Mouse (Mus musculus): ENCODE results near the gene Grem2. TPM values are rescaled to one million over a fixed set of nuclear protein-coding genes. Genes with fewer than 3 reads are reported as not detected.

Grem2 gene
- 6.6 and 8.7 TPM in 2 replicates for polyA plus RNA-seq (2012; rRNA removed)

- WGBS, result 8% methylated on average over 30 of the region's 30 CpGs
- DNase-seq (ENCODE audit: low read depth, low spot score), result no peak
Observed at GRCm38 (mm10) chr1:174921298-174921955, at the start of gene Grem2. Gene Grem2, minus strand, starts transcription at chr1:174921819.

- DNase-seq (ENCODE audit: low read depth, low spot score), result no peak
- WGBS, result 89% methylated on average over 3 of the region's 3 CpGs
Observed at GRCm38 (mm10) chr1:174959837-174960236, 38.2 kb upstream of the Grem2 start.

- DNase-seq (ENCODE audit: low read depth, low spot score), result no peak
- WGBS, result 62% methylated on average over 3 of the region's 3 CpGs
Observed at GRCm38 (mm10) chr1:174931003-174931619, 9.5 kb upstream of the Grem2 start.

GRCm38 (mm10) chr1:174929459-174930181 lies 8.0 kb upstream of the Grem2 start:
- 80% methylated on average over 7 of the region's 7 CpGs for WGBS
- DNase-seq (ENCODE audit: low read depth, low spot score), result no peak

GRCm38 (mm10) chr1:174918949-174919348 lies 2.7 kb downstream of the Grem2 start:
- WGBS, result 94% methylated on average over 4 of the region's 4 CpGs
- no peak for DNase-seq (ENCODE audit: low read depth, low spot score)

GRCm38 (mm10) chr1:174918236-174918870 lies 3.3 kb downstream of the Grem2 start:
- DNase-seq (ENCODE audit: low read depth, low spot score), result no peak
- 71% methylated on average over 5 of the region's 5 CpGs for WGBS

GRCm38 (mm10) chr1:174909834-174910233 lies 11.8 kb downstream of the Grem2 start:
- DNase-seq (ENCODE audit: low read depth, low spot score), result no peak
- 82% methylated on average over 3 of the region's 3 CpGs for WGBS

- DNase-seq (ENCODE audit: low read depth, low spot score), result no peak
- 79% methylated on average over 5 of the region's 5 CpGs for WGBS
Observed at GRCm38 (mm10) chr1:174908232-174908631, 13.4 kb downstream of the Grem2 start.

- 49% methylated on average over 5 of the region's 5 CpGs for WGBS
- no peak for DNase-seq (ENCODE audit: low read depth, low spot score)
Observed at GRCm38 (mm10) chr1:174907637-174908036, 14.0 kb downstream of the Grem2 start.

GRCm38 (mm10) chr1:174902755-174903154 lies 18.9 kb downstream of the Grem2 start:
- WGBS, result 74% methylated on average over 1 of the region's 1 CpGs

GRCm38 (mm10) chr1:174892471-174892870 lies 29.1 kb downstream of the Grem2 start:
- WGBS, result 84% methylated on average over 7 of the region's 7 CpGs
- DNase-seq (ENCODE audit: low read depth, low spot score), result no peak

More at GRCm38 (mm10) chr1:174902755-174903154, 18.9 kb downstream of the Grem2 start:
- DNase-seq (ENCODE audit: low read depth, low spot score), result no peak

- WGBS, result 68% methylated on average over 14 of the region's 14 CpGs
- no peak for DNase-seq (ENCODE audit: low read depth, low spot score)
Observed at GRCm38 (mm10) chr1:174888684-174889405, 32.8 kb downstream of the Grem2 start.

GRCm38 (mm10) chr1:174888073-174888472 lies 33.5 kb downstream of the Grem2 start:
- DNase-seq (ENCODE audit: low read depth, low spot score), result no peak
- WGBS, result 94% methylated on average over 1 of the region's 1 CpGs

GRCm38 (mm10) chr1:174882496-174882895 lies 39.1 kb downstream of the Grem2 start:
- DNase-seq (ENCODE audit: low read depth, low spot score), result no peak
- WGBS, result 71% methylated on average over 1 of the region's 1 CpGs

- no peak for DNase-seq (ENCODE audit: low read depth, low spot score)
- WGBS, result 73% methylated on average over 4 of the region's 4 CpGs
Observed at GRCm38 (mm10) chr1:174875173-174875572, 46.4 kb downstream of the Grem2 start.

GRCm38 (mm10) chr1:174860407-174861118 lies 61.1 kb downstream of the Grem2 start:
- 76% methylated on average over 10 of the region's 10 CpGs for WGBS

GRCm38 (mm10) chr1:174856188-174856587 lies 65.4 kb downstream of the Grem2 start:
- WGBS, result 29% methylated on average over 2 of the region's 2 CpGs
- DNase-seq (ENCODE audit: low read depth, low spot score), result no peak

More at GRCm38 (mm10) chr1:174860407-174861118, 61.1 kb downstream of the Grem2 start:
- no peak for DNase-seq (ENCODE audit: low read depth, low spot score)

GRCm38 (mm10) chr1:174844786-174845185 lies 76.8 kb downstream of the Grem2 start:
- 60% methylated on average over 6 of the region's 6 CpGs for WGBS
- no peak for DNase-seq (ENCODE audit: low read depth, low spot score)

GRCm38 (mm10) chr1:174836861-174837260 lies 84.8 kb downstream of the Grem2 start:
- 94% methylated on average over 23 of the region's 23 CpGs for WGBS
- DNase-seq (ENCODE audit: low read depth, low spot score), result no peak
